Mouse (Mus musculus): ENCODE measurements around the gene Prss45. TPM values are rescaled to one million over a fixed set of nuclear protein-coding genes. Genes with fewer than 3 reads are reported as not detected.
"Not testable (repeated sequence)": the region's sequence is repeated elsewhere in the genome, so short reads cannot be mapped to it uniquely, and the experiment has no call there.

Gene Prss45
- not detected in 2 replicates for polyA plus RNA-seq (2012; ENCODE audit: insufficient read depth, insufficient read length, missing spikeins)

DNA sequence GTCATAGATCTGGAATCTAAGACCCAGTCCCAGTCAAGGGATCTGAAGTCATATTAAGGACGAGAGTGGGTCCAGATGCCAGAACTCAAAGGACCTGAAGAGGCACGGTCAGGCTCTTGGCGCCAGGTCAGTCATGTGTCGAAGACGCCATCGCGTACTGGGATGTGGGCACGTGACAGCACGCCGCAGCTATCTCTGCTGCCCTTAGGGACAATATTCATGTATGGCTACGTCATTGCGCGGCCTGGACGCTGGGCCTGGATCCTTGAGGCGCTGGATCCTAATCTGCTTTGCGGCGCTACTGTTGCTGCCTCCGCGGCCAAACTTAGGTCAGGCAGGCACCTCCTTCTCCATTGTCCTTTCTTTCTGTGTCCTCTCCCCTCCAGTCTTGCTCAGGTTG lies at the start of gene Prss45:
Prss45 (plus strand) TSS at position 178 of the 400 bp plus-strand sequence.
- Histone ChIP-seq H3K27ac (replicated peaks; ENCODE audit: low read depth, low read length) (peak within 1 kb of the TSS; percentile 57), H3K4me3 (ENCODE audit: insufficient read depth, low read depth, low read length) (no peak within 1 kb of the TSS), H3K4me1 (ENCODE audit: control insufficient read depth, insufficient read depth, insufficient read length, low read length) (peaks cover 3% of the 10 kb centered on the region; the same call in 1 of the 2 replicates)

DNA sequence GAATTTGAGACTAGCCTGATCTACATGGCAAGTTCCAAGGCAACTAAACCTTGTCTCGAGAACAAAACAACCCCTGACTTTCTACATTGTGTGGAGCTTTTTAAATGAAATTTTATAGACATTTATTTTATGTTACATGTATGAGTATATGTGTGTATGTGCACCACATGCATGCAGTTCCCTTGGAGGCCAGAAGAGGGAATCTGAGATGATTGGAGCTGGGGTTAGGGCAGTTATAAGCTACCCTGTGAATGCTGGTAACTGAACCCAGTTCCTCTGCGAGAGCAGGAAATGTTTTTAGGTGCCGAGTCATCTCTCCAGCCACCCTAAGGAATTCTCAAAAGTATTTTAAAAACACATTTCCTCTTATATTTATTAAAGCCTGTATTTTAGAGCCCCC lies 46.2 kb upstream of the Prss45 start:
- H3K4me1 ChIP-seq (ENCODE audit: control insufficient read depth, insufficient read depth, insufficient read length, low read length): no peaks in the 10 kb centered on the region
- H3K27ac ChIP-seq (replicated peaks; ENCODE audit: low read depth, low read length): no peak overlapping the region
- H3K4me3 ChIP-seq (ENCODE audit: insufficient read depth, low read depth, low read length): no peak overlapping the region

DNA sequence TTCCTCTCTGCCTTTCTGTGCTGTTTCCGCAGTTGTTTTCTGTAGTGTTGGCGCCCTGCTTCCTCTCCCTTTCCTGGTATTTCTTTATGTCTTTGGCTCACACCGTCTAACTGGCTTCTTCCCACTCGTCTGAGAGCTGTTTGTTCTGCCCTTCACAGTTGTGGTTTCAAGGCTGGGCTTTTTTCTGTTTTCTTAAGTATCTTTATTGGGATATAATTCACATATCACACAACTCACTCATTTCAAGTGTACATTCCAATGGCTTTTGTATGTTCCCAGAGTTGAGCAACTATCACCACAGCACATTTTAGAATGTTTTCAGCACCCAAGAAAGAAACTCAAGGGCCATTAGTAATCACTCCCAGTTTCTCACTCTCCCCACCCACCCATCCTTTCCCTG lies 43.9 kb upstream of the Prss45 start:
- Histone ChIP-seq H3K4me3 (ENCODE audit: insufficient read depth, low read depth, low read length) (no peak overlapping the region), H3K4me1 (ENCODE audit: control insufficient read depth, insufficient read depth, insufficient read length, low read length) (no peaks in the 10 kb centered on the region), H3K27ac (replicated peaks; ENCODE audit: low read depth, low read length) (no peak overlapping the region)

- no peaks in the 10 kb centered on the region for H3K4me1 ChIP-seq (ENCODE audit: control insufficient read depth, insufficient read depth, insufficient read length, low read length)
- H3K4me3 ChIP-seq (ENCODE audit: insufficient read depth, low read depth, low read length): no peak overlapping the region
- no peak overlapping the region for H3K27ac ChIP-seq (replicated peaks; ENCODE audit: low read depth, low read length)
Measured at GRCm38 (mm10) chr9:110797013-110797412, 37.4 kb upstream of the Prss45 start.

DNA sequence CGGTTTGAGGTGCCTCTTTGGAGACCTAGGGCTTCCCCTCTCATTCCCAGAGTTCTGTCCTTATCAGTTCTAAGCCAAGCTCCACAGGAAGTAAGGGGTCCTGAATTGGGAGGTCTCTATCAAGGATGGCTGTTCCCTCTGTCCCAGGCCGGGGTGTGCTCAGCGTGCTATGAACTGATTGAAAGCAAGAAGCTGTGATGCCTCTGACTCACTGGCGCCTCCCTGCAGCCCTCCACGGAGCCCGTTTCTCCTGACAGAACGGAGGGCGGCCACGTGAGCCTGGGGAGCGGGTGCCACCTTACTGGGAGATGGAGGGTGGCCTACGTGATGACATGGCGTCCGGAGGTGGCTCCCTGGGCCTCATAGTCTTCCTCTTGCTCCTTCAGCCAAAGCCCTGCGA lies 36.5 kb upstream of the Prss45 start, which contains the start of gene Prss42:
Prss42 (plus strand) TSS at position 301 of the 400 bp plus-strand sequence.
- no peak within 1 kb of the TSS for H3K27ac ChIP-seq (replicated peaks; ENCODE audit: low read depth, low read length)
- H3K4me1 ChIP-seq (ENCODE audit: control insufficient read depth, insufficient read depth, insufficient read length, low read length): no peaks in the 10 kb centered on the region
- H3K4me3 ChIP-seq (ENCODE audit: insufficient read depth, low read depth, low read length): no peak within 1 kb of the TSS

DNA sequence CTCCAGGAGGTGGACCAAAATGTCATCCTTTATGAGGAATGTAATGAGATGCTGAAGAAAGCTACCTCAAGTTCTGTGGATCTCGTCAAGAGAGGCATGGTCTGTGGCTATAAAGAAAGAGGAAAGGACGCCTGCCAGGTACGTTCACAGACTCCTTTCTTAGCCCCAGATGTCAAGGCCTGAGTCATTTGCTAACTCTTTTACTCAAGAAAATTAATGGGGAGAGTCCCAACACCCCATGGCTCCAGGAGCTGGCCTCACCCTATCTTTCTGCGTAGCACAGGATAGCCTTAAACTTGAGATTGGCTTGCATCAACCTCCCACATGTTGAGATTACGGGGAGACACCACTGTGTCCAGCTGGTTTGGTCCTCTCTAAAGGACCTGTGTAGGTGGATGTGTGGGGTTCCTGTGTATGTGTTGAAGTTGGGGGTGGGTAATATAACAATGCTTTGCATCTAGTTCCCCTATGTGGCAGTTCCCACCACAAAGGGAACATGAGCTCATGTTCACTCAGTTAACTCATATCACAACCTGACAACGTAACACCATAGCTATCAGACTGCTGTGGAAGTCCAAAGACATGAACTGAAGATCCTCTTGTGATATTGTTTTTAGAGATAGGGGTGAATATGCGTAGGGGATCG lies 33.4 kb upstream of the Prss45 start:
- Histone ChIP-seq H3K4me3 (ENCODE audit: insufficient read depth, low read depth, low read length) (no peak overlapping the region), H3K27ac (replicated peaks; ENCODE audit: low read depth, low read length) (no peak overlapping the region), H3K4me1 (ENCODE audit: control insufficient read depth, insufficient read depth, insufficient read length, low read length) (no peaks in the 10 kb centered on the region)

DNA sequence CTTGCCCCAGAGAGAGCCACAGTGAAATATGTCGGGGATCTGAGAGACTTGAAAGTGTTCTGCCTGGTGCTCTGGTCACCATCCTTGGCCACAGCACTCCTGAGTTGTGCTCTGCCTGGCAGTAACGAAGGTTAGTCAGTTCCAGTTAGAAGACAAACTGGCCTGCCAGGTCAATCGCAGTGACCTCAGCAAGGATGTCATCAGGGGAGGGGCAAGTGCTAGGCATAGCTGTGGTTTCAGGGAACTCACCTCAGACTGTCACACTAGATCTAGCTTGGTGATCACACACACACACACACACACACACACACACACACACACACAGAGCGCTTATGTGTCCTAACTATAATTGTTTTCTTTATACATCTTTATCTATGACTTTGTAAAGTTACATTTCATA lies 31.1 kb upstream of the Prss45 start:
- no peak overlapping the region for H3K27ac ChIP-seq (replicated peaks; ENCODE audit: low read depth, low read length)
- H3K4me3 ChIP-seq (ENCODE audit: insufficient read depth, low read depth, low read length): no peak overlapping the region
- H3K4me1 ChIP-seq (ENCODE audit: control insufficient read depth, insufficient read depth, insufficient read length, low read length): no peaks in the 10 kb centered on the region

- Histone ChIP-seq H3K4me1 (ENCODE audit: control insufficient read depth, insufficient read depth, insufficient read length, low read length) (no peaks in the 10 kb centered on the region), H3K27ac (replicated peaks; ENCODE audit: low read depth, low read length) (no peak overlapping the region), H3K4me3 (ENCODE audit: insufficient read depth, low read depth, low read length) (no peak overlapping the region)
Measured at GRCm38 (mm10) chr9:110810051-110810450, 24.3 kb upstream of the Prss45 start.

DNA sequence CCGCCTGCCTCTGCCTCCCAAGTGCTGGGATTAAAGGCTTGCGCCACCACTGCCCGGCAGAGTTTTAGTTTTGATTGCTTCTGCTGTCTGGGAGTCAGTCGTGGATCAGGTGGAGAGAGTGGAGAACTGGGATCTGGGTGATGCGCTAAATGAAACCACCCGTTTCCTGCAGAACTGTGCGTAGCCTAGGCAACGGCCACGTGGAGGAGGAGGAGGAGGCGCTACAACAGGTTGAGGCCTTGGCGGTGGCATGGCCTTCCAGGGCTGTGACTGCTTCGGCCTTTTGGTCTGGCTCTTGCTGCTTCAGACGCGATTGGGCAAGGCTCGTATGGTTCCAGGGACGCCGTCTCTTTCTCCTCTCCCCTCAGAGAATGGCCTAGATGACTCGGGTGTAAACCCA lies 20.6 kb upstream of the Prss45 start, which contains the start of gene Prss44:
Prss44 (plus strand) TSS at position 206 of the 400 bp plus-strand sequence.
- H3K4me1 ChIP-seq (ENCODE audit: control insufficient read depth, insufficient read depth, insufficient read length, low read length): no peaks in the 10 kb centered on the region
- no peak within 1 kb of the TSS for H3K27ac ChIP-seq (replicated peaks; ENCODE audit: low read depth, low read length)
- H3K4me3 ChIP-seq (ENCODE audit: insufficient read depth, low read depth, low read length): no peak within 1 kb of the TSS

DNA sequence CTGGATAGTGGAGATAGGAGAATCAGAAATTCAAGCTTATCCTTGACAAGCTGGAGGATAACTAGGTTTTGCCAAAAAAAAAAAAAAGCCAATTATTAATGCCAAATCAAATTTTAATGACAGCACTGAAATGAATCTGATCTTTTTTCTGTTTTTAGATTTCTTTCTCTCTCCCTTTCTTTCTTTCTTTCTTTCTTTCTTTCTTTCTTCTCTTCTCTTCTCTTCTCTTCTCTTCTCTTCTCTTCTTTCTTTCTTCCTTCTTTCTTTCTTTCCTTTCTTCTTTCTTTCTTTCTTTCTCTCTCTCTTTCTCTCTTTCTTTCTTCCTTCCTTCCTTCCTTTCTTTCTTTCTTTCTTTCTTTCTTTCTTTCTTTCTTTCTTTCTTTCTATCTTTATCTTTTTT lies 13.8 kb upstream of the Prss45 start:
- H3K4me3 ChIP-seq (ENCODE audit: insufficient read depth, low read depth, low read length); H3K4me1 ChIP-seq (ENCODE audit: control insufficient read depth, insufficient read depth, insufficient read length, low read length); H3K27ac ChIP-seq (replicated peaks; ENCODE audit: low read depth, low read length): not testable (repeated sequence)

GRCm38 (mm10) chr9:110821436-110821835 lies 13.0 kb upstream of the Prss45 start:
- Histone ChIP-seq H3K4me1 (ENCODE audit: control insufficient read depth, insufficient read depth, insufficient read length, low read length) (no peaks in the 10 kb centered on the region), H3K4me3 (ENCODE audit: insufficient read depth, low read depth, low read length) (no peak overlapping the region), H3K27ac (replicated peaks; ENCODE audit: low read depth, low read length) (no peak overlapping the region)

DNA sequence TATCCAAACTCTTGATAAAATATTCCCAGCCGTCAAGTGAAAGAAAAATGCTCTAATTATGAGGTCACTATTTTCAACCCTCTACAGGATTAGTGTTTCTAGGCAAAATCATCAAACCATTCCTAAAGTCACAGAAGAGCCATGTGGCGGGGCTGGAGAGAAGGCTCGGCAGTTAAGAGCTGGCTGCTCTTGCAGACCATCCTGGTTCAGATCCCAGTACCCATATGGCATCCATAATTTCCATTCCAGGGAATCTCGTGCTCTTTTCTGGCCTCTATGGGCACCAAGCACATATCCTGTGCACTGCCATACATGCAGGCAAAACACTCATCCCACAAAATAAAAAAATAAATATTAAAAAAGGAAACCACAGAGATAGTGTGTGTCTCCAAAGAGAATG lies 9.0 kb upstream of the Prss45 start:
- Histone ChIP-seq H3K4me1 (ENCODE audit: control insufficient read depth, insufficient read depth, insufficient read length, low read length) (no peaks in the 10 kb centered on the region), H3K4me3 (ENCODE audit: insufficient read depth, low read depth, low read length) (no peak overlapping the region), H3K27ac (replicated peaks; ENCODE audit: low read depth, low read length) (no peak overlapping the region)

DNA sequence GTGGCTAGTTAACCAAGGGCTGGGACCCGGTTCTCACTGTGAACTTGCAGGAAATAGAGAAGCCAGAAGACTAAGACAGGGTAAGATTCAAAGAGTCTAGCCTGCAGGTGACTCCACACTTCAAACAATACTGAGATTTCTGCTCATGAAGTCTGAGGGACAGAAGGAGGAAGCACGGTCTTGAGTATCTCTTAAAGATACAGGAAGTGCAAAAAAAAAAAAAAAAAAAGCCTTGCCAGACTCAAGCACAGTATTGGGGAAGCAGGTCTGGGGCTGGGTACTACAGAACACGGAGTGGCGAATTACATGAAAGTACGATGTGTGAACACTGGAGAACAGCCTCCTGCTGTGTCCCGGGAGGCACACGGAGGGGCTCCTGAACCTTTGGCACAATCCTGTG lies 8.6 kb upstream of the Prss45 start:
- Histone ChIP-seq H3K4me1 (ENCODE audit: control insufficient read depth, insufficient read depth, insufficient read length, low read length) (no peaks in the 10 kb centered on the region), H3K27ac (replicated peaks; ENCODE audit: low read depth, low read length) (no peak overlapping the region), H3K4me3 (ENCODE audit: insufficient read depth, low read depth, low read length) (no peak overlapping the region)

- no peak within 1 kb of the TSS for H3K4me3 ChIP-seq (ENCODE audit: insufficient read depth, low read depth, low read length)
- no peak within 1 kb of the TSS for H3K27ac ChIP-seq (replicated peaks; ENCODE audit: low read depth, low read length)
- no peaks in the 10 kb centered on the region for H3K4me1 ChIP-seq (ENCODE audit: control insufficient read depth, insufficient read depth, insufficient read length, low read length)
Measured at GRCm38 (mm10) chr9:110826390-110826789, 8.0 kb upstream of the Prss45 start, which contains the start of gene Prss43. TSS of gene Prss43 (plus strand) at chr9:110826690.

GRCm38 (mm10) chr9:110833021-110833420 lies 1.4 kb upstream of the Prss45 start:
- Histone ChIP-seq H3K4me1 (ENCODE audit: control insufficient read depth, insufficient read depth, insufficient read length, low read length) (peaks cover 3% of the 10 kb centered on the region; the same call in 1 of the 2 replicates), H3K4me3 (ENCODE audit: insufficient read depth, low read depth, low read length) (no peak overlapping the region), H3K27ac (replicated peaks; ENCODE audit: low read depth, low read length) (no peak overlapping the region)

DNA sequence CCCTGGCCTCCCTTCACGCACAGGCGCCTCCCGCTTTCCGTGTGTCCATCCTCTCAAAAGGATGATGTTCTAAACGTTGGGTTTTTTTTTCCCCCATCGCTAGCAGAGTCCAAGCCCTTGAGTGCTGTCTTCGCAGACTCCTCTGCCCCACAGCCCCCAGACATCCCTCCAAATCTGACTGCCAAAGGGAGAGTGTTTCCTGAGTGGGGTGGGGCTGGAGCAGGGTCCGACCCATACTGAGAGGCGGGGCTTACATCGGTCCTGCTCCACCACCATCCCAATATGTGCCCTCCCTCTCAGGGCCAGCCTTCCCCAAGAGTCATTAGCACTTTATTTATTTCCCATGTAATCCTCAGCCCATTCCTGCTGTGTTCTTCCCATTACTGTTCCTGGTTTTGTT lies 573 bp downstream of the Prss45 start:
- Histone ChIP-seq H3K27ac (replicated peaks; ENCODE audit: low read depth, low read length) (no peak overlapping the region), H3K4me3 (ENCODE audit: insufficient read depth, low read depth, low read length) (no peak overlapping the region), H3K4me1 (ENCODE audit: control insufficient read depth, insufficient read depth, insufficient read length, low read length) (peaks cover 3% of the 10 kb centered on the region; the same call in 1 of the 2 replicates)
